Mouse (Mus musculus) kidney, postnatal 25 days (tissue): ENCODE results near the gene Acpp.
A peak's percentile ranks its signal among the peaks of the same experiment; 100 is the strongest.

Experiments used
- DNase-seq, 2 experiments: peaks; one replicate each; pipeline ENCODE4 v3.0.0; 2021; ENCODE audit warnings: mixed read lengths in 2 of 2

Acpp gene

DNA sequence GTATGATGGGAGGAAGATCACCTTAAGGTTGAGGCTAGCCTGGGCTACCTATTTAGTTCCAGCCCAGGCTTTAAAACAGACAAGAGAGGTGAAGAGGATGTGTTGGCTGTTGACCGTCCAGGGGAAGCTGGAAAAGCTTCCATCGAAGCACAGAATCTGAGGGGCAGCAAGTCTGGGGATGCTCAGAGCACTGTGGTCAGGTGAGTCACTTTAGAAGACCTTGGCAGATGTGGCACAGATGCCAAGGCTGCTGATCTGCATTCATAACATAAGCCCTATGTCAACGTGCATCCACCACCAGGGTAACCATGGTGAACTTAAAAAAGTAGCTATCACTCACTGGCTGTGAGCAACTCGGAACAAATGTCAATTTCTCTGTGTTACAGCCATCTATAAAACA lies 85.9 kb downstream of the Acpp start:
- DNase-seq: no peak

DNA sequence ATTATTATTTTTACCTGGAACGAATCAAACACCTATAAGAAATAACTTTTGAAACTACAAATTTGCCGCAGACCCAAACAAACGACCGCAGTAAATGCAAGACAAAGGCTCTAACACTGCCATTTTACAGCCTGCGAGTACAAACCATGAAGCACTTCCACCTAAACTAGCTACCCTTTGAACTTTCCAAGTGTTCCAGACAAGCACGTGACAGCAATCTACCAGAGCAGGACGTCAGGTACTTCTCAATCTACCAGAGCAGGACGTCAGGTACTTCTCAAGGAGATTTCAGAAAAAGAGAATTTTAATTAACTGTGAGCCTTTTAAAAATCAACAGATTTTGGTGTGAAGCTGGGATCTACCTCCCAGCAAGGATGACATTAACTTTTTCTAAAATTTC lies 86.4 kb downstream of the Acpp start:
- peak; percentile 70 to 79 for DNase-seq

DNA sequence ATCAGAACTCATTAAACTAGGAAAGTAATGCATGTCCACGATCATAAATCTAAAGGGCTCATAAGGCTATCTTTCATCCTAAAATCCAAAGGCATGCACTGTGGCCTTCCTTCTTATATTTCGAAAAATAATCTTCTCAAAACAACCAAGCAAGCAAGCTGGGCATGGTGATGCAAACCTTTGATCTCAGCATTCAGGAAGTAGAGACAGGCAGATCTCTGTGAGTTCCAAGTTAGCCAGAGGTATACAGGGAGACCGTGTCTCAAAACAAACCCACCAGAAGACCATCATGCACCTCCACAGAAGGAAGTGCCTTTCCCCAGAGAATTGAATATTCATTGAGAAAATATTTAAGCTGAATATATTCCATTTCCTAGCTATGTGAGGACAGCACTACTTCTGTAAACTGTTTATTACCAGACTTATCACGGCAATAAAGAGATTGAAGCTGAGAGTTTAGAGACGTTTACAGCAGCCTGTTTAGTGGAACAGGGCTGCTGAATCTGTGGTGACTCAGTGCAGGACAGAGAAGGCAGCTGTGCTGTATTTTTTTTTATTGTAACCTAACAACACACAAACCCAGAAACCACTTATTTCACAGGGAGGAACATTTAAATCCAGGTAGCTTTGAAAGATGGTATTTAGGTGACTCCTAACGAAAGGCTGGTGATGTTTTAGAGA lies 90.1 kb downstream of the Acpp start:
- DNase-seq: no peak

- DNase-seq: no peak
Observed at GRCm38 (mm10) chr9:104243799-104244466, 93.6 kb downstream of the Acpp start.

- DNase-seq: no peak
Observed at GRCm38 (mm10) chr9:104240146-104240545, 97.4 kb downstream of the Acpp start.

DNA sequence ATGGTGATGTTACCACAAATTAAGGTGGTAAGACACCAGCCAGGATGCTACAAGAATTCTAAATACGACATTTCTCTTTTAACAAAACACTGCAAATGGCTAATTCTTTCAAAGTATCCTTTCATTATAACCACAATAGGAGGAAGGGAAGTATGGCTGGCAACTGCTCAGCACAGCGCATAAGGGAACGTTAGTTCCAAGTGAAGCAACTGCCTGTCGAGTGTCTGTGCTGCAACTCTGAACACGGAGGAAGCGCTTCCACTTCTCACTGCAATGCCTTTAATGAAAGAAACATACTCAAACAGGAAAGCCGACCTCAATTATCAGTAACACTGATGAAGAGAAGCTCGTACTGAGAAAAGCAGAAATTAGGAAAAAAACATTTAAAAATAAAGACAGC lies 98.5 kb downstream of the Acpp start:
- DNase-seq: no peak
